Mouse (Mus musculus) heart, postnatal 0 days (tissue): Measurements from ENCODE around the gene Smarca5.

Experiments used
- CTCF ChIP-seq: IDR thresholded peaks from 2 replicates; pipeline ENCODE4 v1.5.1; 2016; ENCODE audit warnings: antibody characterized with exemption, control low read depth, low read depth
- EP300 ChIP-seq: IDR thresholded peaks from 2 replicates; pipeline ENCODE4 v1.6.1; 2016; ENCODE audit warnings: antibody characterized with exemption, low read depth

- TF ChIP-seq CTCF (no peak), EP300 (no peak)
These were observed 41.0 kb upstream of the Smarca5 start for GRCm38 (mm10) chr8:80780271-80780670.
